Mouse (Mus musculus) heart, embryonic 15.5 days (tissue): Measurements from ENCODE around the gene Thbd. TPM values are rescaled to one million over a fixed set of nuclear protein-coding genes. Genes with fewer than 3 reads are reported as not detected.
A peak's percentile ranks its signal among the peaks of the same experiment; 100 is the strongest.

Experiments used
- ATAC-seq: fragments of 200-750 bp; cut with Nextera tagmentation; replicated peaks from 2 replicates; pipeline ENCODE4 v1.8.0; 2017; ENCODE audit warnings: low read depth, moderate TSS enrichment; ENCODE audit not compliant: insufficient number of reproducible peaks, insufficient read depth, low FRiP score
- H3K27ac ChIP-seq: fragments of 300-500 bp; sonication (generic); 2 replicates; pipeline ENCODE4 v1.5.1; 2015; ENCODE audit warnings: mild to moderate bottlenecking, inconsistent platforms
- H3K27me3 ChIP-seq: fragments of 300-500 bp; sonication (generic); 2 replicates; pipeline ENCODE4 v1.6.1; 2015; ENCODE audit warnings: inconsistent platforms
- H3K36me3 ChIP-seq: fragments of 300-500 bp; sonication (generic); 2 replicates; pipeline ENCODE4 v1.6.1; 2015; ENCODE audit warnings: mild to moderate bottlenecking, inconsistent platforms
- H3K4me1 ChIP-seq: fragments of 300-500 bp; sonication (generic); replicated peaks from 2 replicates; pipeline ENCODE4 v1.6.1; 2015; ENCODE audit warnings: inconsistent platforms
- H3K4me2 ChIP-seq: fragments of 300-500 bp; sonication (generic); 2 replicates; pipeline ENCODE4 v1.6.1; 2015; ENCODE audit warnings: inconsistent platforms, mild to moderate bottlenecking, moderate library complexity
- H3K4me3 ChIP-seq: fragments of 300-500 bp; sonication (generic); 2 replicates; pipeline ENCODE4 v1.5.1; 2015; ENCODE audit warnings: mild to moderate bottlenecking, inconsistent platforms
- H3K9ac ChIP-seq: fragments of 300-500 bp; sonication (generic); 2 replicates; pipeline ENCODE4 v1.6.1; 2015; ENCODE audit warnings: mild to moderate bottlenecking, inconsistent platforms
- H3K9me3 ChIP-seq: fragments of 300-500 bp; sonication (generic); replicated peaks from 2 replicates; pipeline ENCODE4 v1.6.1; 2016; ENCODE audit warnings: inconsistent platforms
- WGBS: fragments of 180-500 bp; shearing (Covaris S2); methylation state at CpG from one replicate; pipeline ENCODE4 v1.1.7; 2015; ENCODE audit warnings: mixed read lengths; 5-methylcytosine and 5-hydroxymethylcytosine counted together
- polyA plus RNA-seq: library from polyadenylated mRNA; unstranded; fragments of >200 nt; fragmentation: Nextera tagmentation; extraction: Ambion mirVana; gene quantifications from 2 replicates; pipeline ENCODE4 v1.2.1, GENCODE M21; 2015

The Thbd gene
- 15.9 and 22.8 TPM in 2 replicates for polyA plus RNA-seq

DNA sequence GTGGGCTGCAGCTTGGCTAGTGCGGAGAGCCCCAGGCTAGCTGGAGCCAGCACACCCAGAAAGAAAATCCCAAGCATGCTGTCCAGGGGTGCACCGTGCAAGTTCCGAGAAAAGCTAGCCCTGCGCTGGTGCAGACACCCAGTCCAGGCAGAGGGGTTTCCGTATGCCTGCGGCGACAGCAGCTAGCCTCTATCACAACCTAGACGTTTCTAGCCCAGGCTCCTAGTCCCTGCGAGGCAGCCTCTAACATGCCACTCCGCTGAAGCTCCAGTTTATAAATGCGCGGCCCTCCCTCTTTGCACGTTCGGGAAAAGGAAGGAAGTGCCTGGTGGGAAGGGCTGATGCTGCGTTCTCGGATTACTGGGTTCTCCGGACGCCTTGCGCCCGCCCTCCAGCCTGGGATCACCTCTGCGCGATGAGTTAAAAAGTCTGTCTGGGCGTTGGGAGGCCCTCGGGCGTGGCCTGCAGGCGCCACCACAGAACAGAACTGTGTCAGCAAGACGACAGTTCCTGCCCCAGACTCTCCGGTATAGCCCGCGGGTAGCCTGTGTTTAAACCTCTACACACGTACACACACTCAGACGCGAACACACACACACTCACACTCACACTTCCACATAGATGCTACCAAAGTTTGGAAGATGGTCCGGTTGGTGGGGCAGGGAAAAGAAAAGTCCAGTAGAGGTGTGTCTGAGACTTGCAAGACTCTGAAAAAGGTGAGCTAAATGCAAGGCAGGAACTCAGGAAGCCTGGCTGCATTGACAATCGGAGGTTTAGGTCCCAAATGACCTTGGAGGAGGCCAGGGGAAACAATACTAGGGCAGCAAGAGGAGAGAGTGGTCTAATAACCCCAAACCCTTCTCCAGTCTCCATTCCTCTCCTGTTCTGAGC is at the start of gene Thbd:
Gene Thbd (minus strand): TSS at position 319 of the 891 bp plus-strand sequence.
- Histone ChIP-seq H3K27me3 (peaks cover 24% of the 10 kb centered on the region), H3K9ac (peak within 1 kb of the TSS; percentile 57), H3K9me3 (no peaks in the 10 kb centered on the region), H3K4me2 (peak within 1 kb of the TSS; percentile 77), H3K27ac (peak within 1 kb of the TSS; percentile 46), H3K36me3 (no peaks in the 10 kb centered on the region), H3K4me3 (peak within 1 kb of the TSS; percentile 54), H3K4me1 (peaks cover 30% of the 10 kb centered on the region)
- 2% methylated on average over 35 of the region's 35 CpGs for WGBS
- ATAC-seq, result peak; percentile 70

DNA sequence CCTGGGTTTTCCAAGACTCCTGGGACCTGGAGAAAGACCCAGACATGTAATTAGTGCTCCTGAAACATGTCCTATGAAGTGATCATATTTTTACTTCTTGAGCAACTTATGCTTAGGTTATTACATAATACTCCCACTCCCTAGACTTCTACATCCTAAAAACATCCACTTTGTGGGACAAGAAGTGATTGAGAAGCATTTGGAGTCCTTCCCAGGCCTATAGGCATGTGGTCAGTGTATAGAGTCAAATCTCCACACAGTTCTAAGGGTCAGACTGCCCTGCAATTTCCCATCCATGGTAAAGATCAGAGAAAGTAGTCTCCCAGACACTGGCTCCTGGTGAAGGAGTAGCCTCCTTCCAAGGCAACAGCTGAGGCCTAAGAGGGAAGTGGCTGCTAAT is 47.4 kb upstream of the Thbd start:
- Histone ChIP-seq H3K36me3 (no peaks in the 10 kb centered on the region), H3K4me1 (no peaks in the 10 kb centered on the region), H3K9me3 (no peaks in the 10 kb centered on the region), H3K9ac (no peak overlapping the region), H3K4me3 (no peak overlapping the region), H3K27ac (no peak overlapping the region), H3K4me2 (no peak overlapping the region), H3K27me3 (no peaks in the 10 kb centered on the region)
- ATAC-seq, result no peak

DNA sequence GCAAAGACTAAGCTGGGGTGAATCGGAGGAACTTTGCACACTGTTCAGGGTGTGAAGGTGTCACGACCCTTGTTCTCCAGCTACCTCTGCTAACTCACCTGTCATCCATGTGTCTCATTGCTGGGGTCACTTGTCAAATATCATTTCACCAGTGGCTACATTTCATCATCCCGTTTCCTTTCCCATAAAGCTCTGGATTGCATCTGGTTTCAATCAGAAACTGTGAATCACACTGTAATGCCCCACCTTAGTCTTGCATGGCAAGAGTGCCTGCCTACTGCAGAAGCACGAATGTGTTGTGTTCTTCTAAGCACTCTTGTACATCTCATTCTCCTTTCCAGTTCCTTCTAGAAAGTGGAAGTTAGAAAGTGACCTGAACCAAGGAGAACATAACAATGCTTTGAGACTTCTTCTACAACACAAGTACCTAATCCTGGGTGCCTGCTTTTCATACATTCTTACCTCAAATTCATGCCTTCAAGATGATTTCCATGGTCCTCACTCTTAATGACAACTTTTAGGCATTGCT is 46.1 kb upstream of the Thbd start:
- Histone ChIP-seq H3K9me3 (no peaks in the 10 kb centered on the region), H3K4me1 (no peaks in the 10 kb centered on the region), H3K27ac (no peak overlapping the region), H3K27me3 (no peaks in the 10 kb centered on the region), H3K36me3 (no peaks in the 10 kb centered on the region), H3K4me2 (no peak overlapping the region), H3K4me3 (no peak overlapping the region), H3K9ac (no peak overlapping the region)
- WGBS, result 76% methylated on average over 4 of the region's 4 CpGs
- no peak for ATAC-seq

GRCm38 (mm10) chr2:148453061-148453460 is 45.1 kb upstream of the Thbd start:
- no peaks in the 10 kb centered on the region for H3K4me1 ChIP-seq
- WGBS, result 75% methylated on average over 3 of the region's 3 CpGs
- H3K4me3 ChIP-seq, result no peak overlapping the region
- no peaks in the 10 kb centered on the region for H3K9me3 ChIP-seq
- no peak for ATAC-seq
- no peaks in the 10 kb centered on the region for H3K36me3 ChIP-seq
- no peaks in the 10 kb centered on the region for H3K27me3 ChIP-seq
- no peak overlapping the region for H3K9ac ChIP-seq
- no peak overlapping the region for H3K4me2 ChIP-seq
- no peak overlapping the region for H3K27ac ChIP-seq

DNA sequence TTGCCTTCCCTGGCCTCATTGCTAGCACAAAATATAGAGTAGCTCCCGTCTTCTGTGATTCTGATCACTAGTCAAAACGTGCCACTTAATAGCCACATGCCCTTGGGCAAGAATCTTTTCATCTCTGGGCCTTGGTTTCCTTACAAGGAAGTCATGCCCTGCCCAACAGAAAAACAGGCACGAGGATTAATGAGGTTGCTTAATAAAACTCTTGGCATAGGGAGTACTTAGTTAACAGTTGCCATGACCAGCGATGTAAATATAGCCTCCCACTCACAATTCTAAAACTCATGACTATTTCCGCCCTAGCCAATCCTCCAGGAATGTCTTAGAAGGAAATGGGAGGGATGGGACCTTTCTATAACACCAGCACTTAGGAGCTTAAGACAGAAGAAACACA is 43.5 kb upstream of the Thbd start:
- H3K4me1 ChIP-seq, result no peaks in the 10 kb centered on the region
- no peak overlapping the region for H3K4me2 ChIP-seq
- H3K27me3 ChIP-seq, result no peaks in the 10 kb centered on the region
- ATAC-seq, result no peak
- no peak overlapping the region for H3K9ac ChIP-seq
- no peaks in the 10 kb centered on the region for H3K36me3 ChIP-seq
- 68% methylated on average over 5 of the region's 5 CpGs for WGBS
- H3K9me3 ChIP-seq, result no peaks in the 10 kb centered on the region
- H3K27ac ChIP-seq, result no peak overlapping the region
- no peak overlapping the region for H3K4me3 ChIP-seq

DNA sequence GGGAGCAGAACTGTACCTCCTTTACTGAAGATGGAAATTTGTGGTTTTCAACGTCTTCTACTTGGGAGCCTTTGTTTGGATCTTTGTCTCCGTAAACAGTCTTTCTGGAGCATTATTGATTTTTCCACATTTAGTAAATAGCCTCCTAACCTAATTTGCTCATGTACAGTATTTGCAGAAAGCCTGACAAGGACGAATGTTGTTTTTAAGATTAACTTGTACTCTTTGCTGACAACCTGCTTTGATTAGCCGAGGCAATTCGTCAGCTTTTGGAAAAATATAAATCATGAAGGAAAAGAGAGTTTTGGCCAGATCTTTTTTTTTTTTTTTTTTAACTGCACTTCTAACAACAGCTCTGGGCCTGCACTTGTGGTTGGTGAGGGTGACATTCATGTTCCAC is 42.6 kb upstream of the Thbd start:
- H3K4me2 ChIP-seq, result no peak overlapping the region
- H3K4me1 ChIP-seq, result no peaks in the 10 kb centered on the region; the same call in 1 of the 2 replicates
- H3K9ac ChIP-seq, result no peak overlapping the region
- H3K4me3 ChIP-seq, result no peak overlapping the region
- H3K27me3 ChIP-seq, result no peaks in the 10 kb centered on the region
- 64% methylated on average over 5 of the region's 5 CpGs for WGBS
- ATAC-seq, result no peak
- H3K9me3 ChIP-seq, result no peaks in the 10 kb centered on the region
- H3K27ac ChIP-seq, result no peak overlapping the region
- H3K36me3 ChIP-seq, result no peaks in the 10 kb centered on the region

GRCm38 (mm10) chr2:148449659-148450058 is 41.7 kb upstream of the Thbd start:
- H3K4me1 ChIP-seq, result no peaks in the 10 kb centered on the region; the same call in 1 of the 2 replicates
- no peak overlapping the region for H3K27ac ChIP-seq
- H3K4me2 ChIP-seq, result no peak overlapping the region
- ATAC-seq, result no peak
- no peak overlapping the region for H3K9ac ChIP-seq
- no peak overlapping the region for H3K4me3 ChIP-seq
- H3K27me3 ChIP-seq, result no peaks in the 10 kb centered on the region
- H3K36me3 ChIP-seq, result no peaks in the 10 kb centered on the region
- 90% methylated on average over 1 of the region's 1 CpGs for WGBS
- H3K9me3 ChIP-seq, result no peaks in the 10 kb centered on the region

DNA sequence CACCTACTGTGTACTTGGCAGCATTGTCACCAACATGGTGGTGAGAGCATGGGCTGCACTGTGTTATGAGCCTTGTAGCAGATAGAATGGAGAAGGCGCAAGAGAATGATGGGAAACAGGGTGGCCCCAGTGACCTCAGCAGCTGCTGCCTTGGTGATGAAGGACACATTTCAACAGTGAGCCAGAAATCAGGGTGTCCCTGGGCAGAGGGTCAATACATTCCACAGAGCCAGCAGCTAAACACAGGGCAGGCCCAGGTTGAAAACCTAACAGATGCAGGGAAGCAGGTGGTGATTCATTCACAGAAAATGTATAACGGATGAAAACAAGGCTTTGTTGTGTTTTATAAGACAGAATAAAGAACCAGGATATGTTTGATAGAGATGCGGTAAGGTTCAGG is 38.5 kb upstream of the Thbd start:
- Histone ChIP-seq H3K4me3 (no peak overlapping the region), H3K9me3 (no peaks in the 10 kb centered on the region), H3K4me2 (no peak overlapping the region), H3K27me3 (no peaks in the 10 kb centered on the region), H3K9ac (no peak overlapping the region), H3K27ac (no peak overlapping the region), H3K36me3 (no peaks in the 10 kb centered on the region), H3K4me1 (peaks cover 7% of the 10 kb centered on the region)
- no peak for ATAC-seq
- 62% methylated on average over 3 of the region's 3 CpGs for WGBS

GRCm38 (mm10) chr2:148445616-148446015 is 37.6 kb upstream of the Thbd start:
- H3K36me3 ChIP-seq, result no peaks in the 10 kb centered on the region
- no peak overlapping the region for H3K9ac ChIP-seq
- H3K4me2 ChIP-seq, result no peak overlapping the region
- H3K27me3 ChIP-seq, result no peaks in the 10 kb centered on the region
- H3K4me3 ChIP-seq, result no peak overlapping the region
- H3K9me3 ChIP-seq, result no peaks in the 10 kb centered on the region
- no peak overlapping the region for H3K27ac ChIP-seq
- 95% methylated on average over 1 of the region's 1 CpGs for WGBS
- peaks cover 7% of the 10 kb centered on the region for H3K4me1 ChIP-seq
- ATAC-seq, result no peak

GRCm38 (mm10) chr2:148444472-148444871 is 36.5 kb upstream of the Thbd start:
- Histone ChIP-seq H3K27ac (peak overlapping the region; percentile 85), H3K4me2 (no peak overlapping the region), H3K27me3 (no peaks in the 10 kb centered on the region), H3K36me3 (no peaks in the 10 kb centered on the region), H3K9me3 (no peaks in the 10 kb centered on the region), H3K4me1 (peaks cover 7% of the 10 kb centered on the region), H3K4me3 (no peak overlapping the region), H3K9ac (no peak overlapping the region)
- ATAC-seq, result no peak
- 59% methylated on average over 1 of the region's 1 CpGs for WGBS

DNA sequence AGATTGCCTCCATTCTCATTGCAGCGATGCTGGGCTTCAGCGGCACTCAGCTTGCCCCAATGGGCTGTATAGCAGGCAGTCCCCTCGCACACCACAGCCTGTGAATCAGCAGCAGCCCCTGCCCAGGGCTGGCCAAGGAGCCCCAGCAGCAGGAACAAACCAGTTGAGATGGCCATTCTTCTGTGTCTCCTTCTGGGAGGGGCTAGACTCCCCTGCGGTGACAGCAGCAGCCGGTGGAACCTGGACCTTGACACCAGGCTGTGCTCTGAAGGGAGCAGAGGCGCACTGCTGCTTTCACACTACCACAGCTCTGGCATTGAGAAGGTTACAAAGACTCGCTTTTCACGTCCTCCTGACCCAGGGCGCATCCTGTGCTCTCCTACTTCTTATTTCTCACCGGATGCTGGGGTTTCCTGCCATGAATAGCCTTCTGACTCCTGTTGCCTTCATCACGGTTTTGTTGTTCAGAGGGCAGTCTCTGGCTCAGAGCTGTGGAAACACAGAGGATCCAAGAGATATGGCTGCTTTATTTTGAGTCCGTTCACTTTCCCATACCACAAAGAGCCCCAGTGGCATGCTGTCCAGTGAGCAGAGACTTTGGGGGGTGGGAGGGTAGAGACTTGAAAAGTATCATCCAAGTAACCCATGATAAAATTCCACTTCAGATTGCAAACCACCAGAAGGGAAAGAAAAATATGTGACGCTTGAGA is 35.4 kb upstream of the Thbd start, which contains the start of gene Cd93:
Gene Cd93 (minus strand): TSS at position 315 of the 710 bp plus-strand sequence.
- Histone ChIP-seq H3K9me3 (no peaks in the 10 kb centered on the region), H3K4me3 (peak within 1 kb of the TSS; percentile 47), H3K36me3 (no peaks in the 10 kb centered on the region), H3K27ac (peak within 1 kb of the TSS; percentile 85), H3K4me2 (peak within 1 kb of the TSS; percentile 45), H3K9ac (peak within 1 kb of the TSS; percentile 47), H3K4me1 (peaks cover 7% of the 10 kb centered on the region), H3K27me3 (no peaks in the 10 kb centered on the region)
- peak; percentile 79 for ATAC-seq
- WGBS, result 30% methylated on average over 13 of the region's 13 CpGs
